ENCODE assay signal across 8 mouse cellular contexts in genomic region chr11:117115346-117116219, GRCm38 (mm10). TPM values are rescaled to one million over a fixed set of nuclear protein-coding genes. Genes with fewer than 3 reads are reported as not detected.
DNase-seq lines count a peak whose midpoint lies in the region; ATAC-seq and TF ChIP-seq lines count a peak whose summit lies in the region.

No protein-coding gene starts in this region.

- WGBS in forebrain, postnatal 0 days: under 1% methylated on average over 53 of the region's 54 CpGs
- WGBS in intestine, postnatal 0 days: under 1% methylated on average over 54 of the region's 54 CpGs
- under 1% methylated on average over 54 of the region's 54 CpGs for WGBS in lung, embryonic 16.5 days

- H3K4me3 ChIP-seq in forebrain, postnatal 0 days (ENCODE audit: low read depth, low read length): peak overlapping the region; percentile 91
- H3K4me3 ChIP-seq in intestine, postnatal 0 days (ENCODE audit: low read depth, low read length): peak overlapping the region; percentile 91
- H3K4me3 ChIP-seq in lung, embryonic 16.5 days (ENCODE audit: low read length): peak overlapping the region; percentile 83

- ATAC-seq in CD4-positive, CD25-positive, alpha-beta regulatory T cell, adult 4 months: no peak
- ATAC-seq in forebrain, postnatal 0 days: peak; percentile 66
- ATAC-seq in intestine, postnatal 0 days: no peak
- peak; percentile 46 for ATAC-seq in lung, embryonic 16.5 days (ENCODE audit: low read depth)

- peaks cover 41% of the 10 kb centered on the region for H3K4me1 ChIP-seq in forebrain, postnatal 0 days (ENCODE audit: insufficient read depth)
- H3K4me1 ChIP-seq in intestine, postnatal 0 days (replicated peaks; ENCODE audit: control insufficient read depth, insufficient read depth, low read length): peaks cover 5% of the 10 kb centered on the region; the same call in 1 of the 2 replicates
- H3K4me1 ChIP-seq in lung, embryonic 16.5 days (replicated peaks; ENCODE audit: control insufficient read depth, insufficient read depth, low read length): peaks cover 50% of the 10 kb centered on the region

- peaks cover 8% of the 10 kb centered on the region for H3K36me3 ChIP-seq in forebrain, postnatal 0 days (ENCODE audit: insufficient read depth)
- H3K36me3 ChIP-seq in intestine, postnatal 0 days (ENCODE audit: control insufficient read depth, insufficient read depth): peaks cover 5% of the 10 kb centered on the region; the same call in 1 of the 2 replicates
- no peaks in the 10 kb centered on the region for H3K36me3 ChIP-seq in lung, embryonic 16.5 days (ENCODE audit: control insufficient read depth, insufficient read depth, low read length)

- peak overlapping the region; percentile 52 for H3K4me2 ChIP-seq in forebrain, postnatal 0 days (ENCODE audit: low read depth)
- peak overlapping the region; percentile 92 for H3K4me2 ChIP-seq in intestine, postnatal 0 days (replicated peaks; ENCODE audit: low read depth)
- H3K4me2 ChIP-seq in lung, embryonic 16.5 days (ENCODE audit: low read depth, low read length): peak overlapping the region; percentile 57

- H3K9me3 ChIP-seq in forebrain, postnatal 0 days (ENCODE audit: low read length): no peaks in the 10 kb centered on the region
- H3K9me3 ChIP-seq in intestine, postnatal 0 days (ENCODE audit: control insufficient read depth): no peaks in the 10 kb centered on the region
- 0 out of 2 replicates have a peak, but pooled peaks cover 3% of the 10 kb centered on the region for H3K9me3 ChIP-seq in lung, embryonic 16.5 days (ENCODE audit: control insufficient read depth, low read length)

- peak overlapping the region; percentile 95 for H3K27ac ChIP-seq in forebrain, postnatal 0 days (ENCODE audit: low read depth, low read length)
- peak overlapping the region; percentile 93 for H3K27ac ChIP-seq in intestine, postnatal 0 days (ENCODE audit: low read depth, low read length)
- peak overlapping the region; percentile 94 for H3K27ac ChIP-seq in lung, embryonic 16.5 days (ENCODE audit: low read length)

- peak overlapping the region; percentile 94 for H3K9ac ChIP-seq in forebrain, postnatal 0 days
- H3K9ac ChIP-seq in intestine, postnatal 0 days (ENCODE audit: low read depth, low read length): peak overlapping the region; percentile 90
- peak overlapping the region; percentile 92 for H3K9ac ChIP-seq in lung, embryonic 16.5 days (ENCODE audit: low read length)

- peak; percentile 33 for DNase-seq in CD4-positive, CD25-positive, alpha-beta regulatory T cell, adult 2 months (ENCODE audit: low read depth, low spot score)
- DNase-seq in 3134 (ENCODE audit: extremely low read depth, insufficient read length, low spot score): peak; percentile 83
- peak; percentile 84 for DNase-seq in cerebellum, adult 8-10 months
- DNase-seq in forebrain, postnatal 0 days: peak; percentile 67
- no peak for DNase-seq in frontal cortex, adult 2 months (ENCODE audit: extremely low spot score in 1 of 2, low spot score in 1 of 2)

- no peaks in the 10 kb centered on the region for H3K27me3 ChIP-seq in forebrain, postnatal 0 days (ENCODE audit: insufficient read depth, low read length)
- H3K27me3 ChIP-seq in intestine, postnatal 0 days (replicated peaks; ENCODE audit: control insufficient read depth, insufficient read depth, low read length): no peaks in the 10 kb centered on the region
- H3K27me3 ChIP-seq in lung, embryonic 16.5 days (ENCODE audit: control insufficient read depth, insufficient read depth, low read depth, low read length): no peaks in the 10 kb centered on the region

- TF ChIP-seq CTCF in forebrain, postnatal 0 days (IDR thresholded peaks at IDR 0.05; ENCODE audit: low read depth): no peak
- TF ChIP-seq CTCF in intestine, postnatal 0 days (IDR thresholded peaks at IDR 0.05; ENCODE audit: low read depth): no peak

RNA-seq across cellular contexts. Expression of gene Sec14l1, which starts 0.6 kb away (rescaled TPM):
- polyA plus RNA-seq in CD4-positive, CD25-positive, alpha-beta regulatory T cell, adult 4 months (2017; shearing (Covaris generic)): 10 to 100 TPM; 11.9 to 18.9 TPM
- 81.3 and 82.9 TPM in 2 replicates for total RNA-seq in forebrain, postnatal 0 days (2014; rRNA removed)
- 62.1 and 65.1 TPM in 2 replicates for polyA plus RNA-seq in forebrain, postnatal 0 days (2015; fragmentation: Nextera tagmentation; extraction: Ambion mirVana)
- 22.8 and 23.9 TPM in 2 replicates for polyA plus RNA-seq in intestine, postnatal 0 days (2015; fragmentation: Nextera tagmentation; extraction: Ambion mirVana)
- 74.5 and 76.5 TPM in 2 replicates for polyA plus RNA-seq in lung, embryonic 16.5 days (2015; fragmentation: Nextera tagmentation; extraction: Ambion mirVana)
- polyA plus RNA-seq in frontal cortex, adult 2 months (2012; rRNA removed): 214 and 229 TPM in 2 replicates

Comparison
In these comparisons a context has a peak if more than half of its experiments do, and no peak if none do; other contexts are left out.
1. DNase-seq: peak in CD4-positive, CD25-positive, alpha-beta regulatory T cell, adult 2 months (single experiment), 3134 (single experiment), cerebellum, adult 8-10 months (single experiment) and forebrain, postnatal 0 days (single experiment); none in frontal cortex, adult 2 months (0 of 2).
2. ATAC-seq: peak in forebrain, postnatal 0 days (single experiment) and lung, embryonic 16.5 days (single experiment); none in CD4-positive, CD25-positive, alpha-beta regulatory T cell, adult 4 months (single experiment) and intestine, postnatal 0 days (single experiment).
3. Peak in every context shown above with its lines, with median percentiles within 50 percentile points of each other: H3K27ac ChIP-seq, H3K4me2 ChIP-seq, H3K4me3 ChIP-seq and H3K9ac ChIP-seq.